Mouse (Mus musculus): ENCODE measurements at regions not wholly inside any gene's neighbourhood (a gene's known extent, or its start where the extent isn't known, plus 50 kb on each side); places are given as distances from the start of the nearest gene placed in this dataset.

- TF ChIP-seq CTCF (IDR thresholded peaks at IDR 0.05; ENCODE audit: low read depth) (no peak), EP300 (IDR thresholded peaks at IDR 0.05; ENCODE audit: low read depth) (no peak)
These were observed 375.5 kb downstream of the Fgf10 start for GRCm38 (mm10) chr13:119045112-119045511.

All from heart, postnatal 0 days (tissue).